Mouse (Mus musculus): ENCODE measurements at regions not wholly inside any gene's neighbourhood (a gene's known extent, or its start where the extent isn't known, plus 50 kb on each side); places are given as distances from the start of the nearest gene placed in this dataset.

DNA sequence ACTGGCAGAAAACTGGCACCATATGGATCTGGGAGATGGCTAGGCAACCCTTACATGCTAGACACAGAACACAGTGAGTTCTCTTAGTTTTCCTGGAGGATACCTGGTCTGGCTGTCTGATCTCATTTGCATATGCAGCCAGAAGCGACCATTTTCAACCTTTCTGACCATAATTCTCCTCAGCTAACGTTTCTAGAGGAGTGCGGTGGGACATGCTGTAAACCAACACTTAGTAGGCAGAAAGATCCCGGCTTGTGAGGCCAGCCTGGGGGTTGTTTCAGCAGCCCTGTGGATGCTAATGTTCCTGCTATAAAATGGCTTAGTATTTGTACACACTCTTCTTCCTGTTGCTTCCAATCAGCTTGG is 168.6 kb upstream of the Olig3 start:
- TF ChIP-seq TAL1 (IDR thresholded peaks at IDR 0.05; ENCODE audit: low read length) (no peak), GATA1 (IDR thresholded peaks at IDR 0.05; ENCODE audit: low read length) (no peak)
